Mouse (Mus musculus): ENCODE data around the gene Tas2r143.

- TF ChIP-seq POLR2A (IDR thresholded peaks at IDR 0.05; ENCODE audit: insufficient read depth, low read depth, low read length) (no peak), CTCF (IDR thresholded peaks at IDR 0.05; ENCODE audit: insufficient read depth, low read depth, low read length) (no peak)
Observed at GRCm38 (mm10) chr6:42364607-42365006, 35.4 kb upstream of the Tas2r143 start.

All from olfactory bulb, adult 2 months (tissue).